Mouse (Mus musculus): ENCODE measurements around the gene Luc7l3.
"Not testable (repeated sequence)": the region's sequence is repeated elsewhere in the genome, so short reads cannot be mapped to it uniquely, and the experiment has no call there.

Gene Luc7l3

DNA sequence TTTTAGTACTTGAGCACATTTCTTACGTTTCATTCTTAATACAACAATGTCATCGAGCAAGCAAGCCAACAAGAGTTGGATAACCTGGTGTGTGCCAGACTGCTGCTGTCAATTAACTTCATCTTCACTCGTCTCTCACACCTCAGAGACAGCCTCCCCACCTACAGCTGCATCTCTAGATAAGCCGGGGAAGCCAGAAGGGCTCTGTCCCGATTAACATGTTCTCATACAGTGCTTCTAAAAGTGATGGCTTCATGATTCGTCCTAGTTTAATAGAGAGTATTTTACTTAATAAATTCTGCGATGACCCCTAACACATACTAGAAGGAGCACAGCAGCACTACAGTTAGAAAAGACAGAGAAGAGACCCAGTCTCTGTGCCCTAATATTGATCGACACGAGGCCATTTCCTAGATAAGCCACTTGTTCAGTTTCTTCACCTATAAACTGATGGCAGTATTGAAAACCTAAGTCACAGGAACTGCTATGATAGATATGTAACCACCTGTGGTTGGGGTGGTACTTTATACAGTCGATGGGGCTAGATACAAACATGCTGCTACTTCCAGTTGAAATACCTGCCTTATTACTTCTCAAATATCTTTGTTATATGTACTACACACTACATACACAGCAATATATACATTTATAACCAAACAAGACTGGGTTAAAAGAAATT lies 31.6 kb downstream of the Luc7l3 start:
- no peak for DNase-seq

DNA sequence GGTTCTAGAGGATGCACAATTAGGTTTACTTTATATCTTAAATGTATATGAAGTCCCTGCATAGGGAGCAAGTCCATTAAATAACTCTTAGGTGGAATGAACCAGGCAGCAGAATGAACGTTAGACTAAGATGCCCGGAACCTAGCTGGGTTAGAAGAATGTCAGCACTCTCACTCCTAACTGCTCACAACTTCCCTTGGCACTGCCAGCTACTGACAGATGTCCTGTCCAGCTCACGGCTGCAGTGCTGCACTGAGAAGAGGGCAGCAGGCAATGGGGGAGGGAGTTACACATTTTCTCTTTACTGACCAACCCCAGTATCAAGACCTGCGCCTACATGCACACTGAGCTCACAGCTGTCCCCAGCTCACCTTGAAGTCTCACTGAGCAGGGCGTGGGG lies 34.7 kb downstream of the Luc7l3 start:
- DNase-seq, result no peak

DNA sequence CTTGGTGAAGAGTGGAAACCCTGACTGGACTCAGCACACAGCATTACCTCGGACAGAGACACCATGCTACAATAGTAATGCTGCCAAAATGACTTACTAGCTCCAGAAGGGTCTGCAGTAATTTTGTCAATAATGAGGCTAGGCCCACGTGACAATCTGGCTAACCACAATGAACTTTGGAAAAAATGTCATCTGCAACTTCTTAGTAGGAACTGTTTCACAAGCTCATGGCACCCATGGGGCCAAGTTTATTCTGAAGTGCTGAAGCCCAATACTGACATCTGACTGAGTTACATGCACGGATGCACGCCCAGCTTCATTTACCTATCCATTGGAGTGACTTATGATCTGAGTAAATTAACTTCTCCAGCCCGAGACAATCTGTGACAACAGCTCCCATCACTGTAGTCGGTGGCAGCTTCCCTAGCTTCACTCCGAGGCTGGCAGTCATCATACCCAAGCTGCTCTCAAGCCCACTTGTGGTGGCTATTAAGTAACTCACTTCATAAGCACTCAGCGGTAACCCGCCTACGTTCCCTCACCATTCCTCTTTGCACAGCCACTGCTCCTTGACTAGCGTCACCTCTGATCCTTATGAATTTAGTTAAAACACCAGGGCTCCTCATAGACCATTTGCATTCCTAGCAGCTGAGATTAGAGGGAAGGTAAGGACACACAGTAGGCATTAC lies 35.8 kb downstream of the Luc7l3 start:
- DNase-seq, result no peak

GRCm38 (mm10) chr11:94283536-94284099 lies 38.2 kb downstream of the Luc7l3 start:
- DNase-seq, result no peak

GRCm38 (mm10) chr11:94282291-94282690 lies 39.5 kb downstream of the Luc7l3 start:
- no peak for DNase-seq

GRCm38 (mm10) chr11:94281199-94282181 lies 40.3 kb downstream of the Luc7l3 start, which contains the start of gene Gm21885:
Gene Gm21885, plus strand, starts transcription at chr11:94281873.
- no peak for DNase-seq

DNA sequence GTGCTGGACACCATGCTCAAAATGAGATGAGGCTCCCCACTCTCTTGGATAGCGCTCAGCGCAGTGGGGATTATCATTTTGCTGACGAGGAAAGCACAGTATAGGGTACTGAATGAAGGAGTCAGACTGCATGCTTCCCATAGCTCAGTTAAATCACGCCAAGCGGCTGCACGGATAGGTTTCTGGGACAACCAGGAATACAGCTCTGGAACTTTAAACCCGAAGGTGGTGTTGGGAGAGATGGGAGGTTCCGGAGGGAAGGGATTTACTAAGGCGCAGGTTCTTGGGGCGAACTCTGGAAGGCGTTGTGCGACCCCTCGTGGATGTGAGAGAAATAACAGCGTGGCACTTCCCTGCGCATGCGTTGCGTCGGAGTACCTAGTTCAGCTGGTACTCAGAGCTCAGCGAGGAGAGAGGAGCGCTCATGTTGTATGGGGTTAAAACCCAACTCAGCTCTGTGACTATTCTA lies 44.9 kb downstream of the Luc7l3 start:
- DNase-seq, result peak; percentile 77

DNA sequence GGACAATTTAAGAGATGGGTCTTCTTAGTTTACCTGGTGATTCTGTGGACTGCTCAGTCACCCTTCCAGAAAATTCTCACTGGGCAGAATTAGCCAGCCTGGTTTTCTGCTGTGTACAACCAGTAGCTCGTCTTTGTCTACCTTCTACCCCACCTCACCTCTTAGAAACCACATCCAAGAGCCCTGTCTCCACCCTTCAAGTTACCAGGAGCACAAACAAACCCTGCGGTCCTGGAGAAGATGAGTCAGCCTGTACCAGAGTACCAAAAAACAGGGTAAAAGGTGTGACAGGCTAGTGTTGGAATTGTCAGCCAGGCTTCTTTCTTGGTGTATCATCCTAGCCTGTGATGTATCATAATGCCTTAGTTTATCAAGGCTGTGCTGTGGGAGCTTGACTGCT lies 46.1 kb downstream of the Luc7l3 start:
- no peak for DNase-seq

- no peak for DNase-seq
Measured at GRCm38 (mm10) chr11:94275226-94275625, 46.6 kb downstream of the Luc7l3 start.

GRCm38 (mm10) chr11:94274206-94274867 lies 47.5 kb downstream of the Luc7l3 start:
- DNase-seq, result no peak

- DNase-seq, result no peak
Measured at GRCm38 (mm10) chr11:94272960-94273927, 48.5 kb downstream of the Luc7l3 start.

DNA sequence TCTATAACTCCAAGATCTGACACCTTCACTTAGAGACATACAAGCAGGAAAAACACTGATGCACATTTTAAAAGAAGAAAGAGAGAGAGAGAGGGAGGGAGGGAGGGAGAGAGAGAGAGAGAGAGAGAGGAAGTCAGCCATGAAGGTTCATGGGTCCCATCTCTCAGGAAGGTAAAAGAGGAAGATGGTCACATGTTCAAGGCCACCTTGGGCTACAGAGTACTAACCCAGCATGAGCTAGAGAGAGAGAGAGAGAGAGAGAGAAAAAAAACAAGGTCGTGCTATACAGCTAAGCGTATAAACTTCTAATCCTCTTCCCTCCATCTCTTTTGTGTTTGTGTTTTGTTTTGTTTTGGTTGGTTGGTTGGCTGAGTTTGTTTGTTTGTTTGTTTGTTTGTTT lies 50.8 kb downstream of the Luc7l3 start:
- no peak for DNase-seq

- no peak for DNase-seq
Measured at GRCm38 (mm10) chr11:94269906-94270305, 51.9 kb downstream of the Luc7l3 start.

GRCm38 (mm10) chr11:94268761-94269160 lies 53.0 kb downstream of the Luc7l3 start:
- no peak for DNase-seq

DNA sequence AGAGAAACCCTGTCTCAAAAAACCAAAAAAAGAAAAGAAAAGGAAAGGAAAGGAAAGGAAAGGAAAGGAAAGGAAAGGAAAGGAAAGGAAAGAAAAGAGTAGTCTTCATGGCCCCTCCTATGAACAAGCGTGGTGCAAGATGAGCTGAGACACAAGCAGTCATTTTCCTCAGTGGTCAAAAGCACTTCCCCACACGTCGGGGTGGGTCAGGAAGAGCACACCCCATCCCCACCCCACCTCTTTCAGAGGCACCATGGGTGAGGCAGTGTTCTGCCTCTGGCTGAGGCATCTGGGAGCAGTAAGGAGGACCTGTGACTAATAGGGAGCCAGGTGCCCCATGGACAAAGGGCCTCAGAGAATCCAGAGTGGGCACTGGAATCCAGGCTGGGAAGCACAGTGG lies 55.6 kb downstream of the Luc7l3 start:
- DNase-seq, result not testable (repeated sequence)

GRCm38 (mm10) chr11:94265134-94265785 lies 56.5 kb downstream of the Luc7l3 start:
- peak; percentile 25 for DNase-seq

DNA sequence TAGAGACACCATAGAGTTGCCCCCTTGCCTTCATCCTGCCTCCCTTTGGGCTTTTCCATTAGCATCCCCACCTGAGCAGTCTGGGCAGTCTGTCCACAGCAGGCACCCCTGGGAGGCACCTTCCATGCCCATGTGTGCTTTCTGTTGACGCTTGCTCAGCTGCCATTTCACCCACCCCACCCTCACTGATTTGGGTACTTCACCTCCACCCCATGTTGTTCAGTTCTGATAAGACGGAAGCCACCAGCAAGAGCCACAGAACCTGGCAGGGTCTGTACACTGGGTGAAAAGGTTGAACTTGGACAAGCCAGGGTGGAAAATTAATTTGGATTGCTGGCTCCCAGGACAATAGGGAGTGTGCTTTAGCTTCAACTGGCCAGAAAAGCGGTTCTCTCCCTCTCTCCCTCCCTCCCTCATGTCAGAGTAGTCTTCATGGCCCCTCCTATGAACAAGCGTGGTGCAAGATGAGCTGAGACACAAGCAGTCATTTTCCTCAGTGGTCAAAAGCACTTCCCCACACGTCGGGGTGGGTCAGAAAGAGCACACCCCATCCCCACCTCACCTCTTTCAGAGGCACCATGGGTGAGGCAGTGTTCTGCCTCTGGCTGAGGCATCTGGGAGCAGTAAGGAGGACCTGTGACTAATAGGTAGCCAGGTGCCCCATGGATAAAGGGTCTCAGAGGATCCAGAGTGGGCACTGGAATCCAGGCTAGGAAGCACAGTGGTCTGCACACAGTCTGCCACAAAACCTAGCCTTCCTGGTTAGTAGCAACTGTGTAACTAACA lies 60.0 kb downstream of the Luc7l3 start:
- DNase-seq, result no peak

GRCm38 (mm10) chr11:94259814-94260213 lies 62.0 kb downstream of the Luc7l3 start:
- DNase-seq, result peak; percentile 34

- no peak for DNase-seq
Measured at GRCm38 (mm10) chr11:94257987-94258386, 63.8 kb downstream of the Luc7l3 start.

DNA sequence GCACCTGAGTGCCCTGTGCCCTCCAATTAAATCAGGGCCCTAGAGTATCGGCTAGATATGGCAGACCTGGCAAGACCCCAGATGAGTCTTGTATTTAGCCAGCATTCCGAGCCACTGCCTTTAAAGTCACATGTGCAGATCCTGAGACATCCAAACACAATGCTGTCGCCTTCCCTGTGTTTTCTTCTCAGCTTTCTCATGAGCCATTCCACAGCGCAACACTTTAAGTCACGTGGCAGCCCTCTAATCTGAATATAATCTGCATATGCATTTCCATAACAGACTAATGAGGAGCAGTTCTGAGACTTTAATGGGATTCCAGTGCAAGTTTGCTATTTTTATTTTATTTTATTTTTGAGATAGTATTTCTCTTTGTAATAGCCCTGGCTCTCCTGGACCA lies 66.1 kb downstream of the Luc7l3 start:
- DNase-seq, result no peak

Measured in thymus, postnatal 14 days (tissue).